Mouse (Mus musculus): ENCODE results near the gene Agpat2. TPM values are rescaled to one million over a fixed set of nuclear protein-coding genes. Genes with fewer than 3 reads are reported as not detected.
A peak's percentile ranks its signal among the peaks of the same experiment; 100 is the strongest.

The Agpat2 gene
- total and polyA plus RNA-seq, 2 experiments from 2014 or later: 5.0 to 6.4 TPM

- no peaks in the 10 kb centered on the region for H3K27me3 ChIP-seq (ENCODE audit: insufficient read depth, low read length)
- 87% methylated on average over 12 of the region's 12 CpGs for WGBS
- no peak for DNase-seq (ENCODE audit: low spot score)
- no peak for ATAC-seq (ENCODE audit: low FRiP score)
- H3K27ac ChIP-seq (ENCODE audit: low read depth, low read length): no peak overlapping the region
- no peak overlapping the region for H3K4me3 ChIP-seq (ENCODE audit: low read depth, low read length)
- no peak overlapping the region for H3K4me2 ChIP-seq (ENCODE audit: low read depth, low read length, poor library complexity, severe bottlenecking)
- H3K9me3 ChIP-seq (ENCODE audit: low read length): no peaks in the 10 kb centered on the region
- no peak overlapping the region for H3K9ac ChIP-seq (replicated peaks; ENCODE audit: low read length, poor library complexity, severe bottlenecking)
- no peaks in the 10 kb centered on the region for H3K4me1 ChIP-seq (ENCODE audit: insufficient read depth, low read length)
- H3K36me3 ChIP-seq (ENCODE audit: insufficient read depth, low read length): no peaks in the 10 kb centered on the region
- no peak for TF ChIP-seq CTCF (IDR thresholded peaks at IDR 0.05)
Measured at GRCm38 (mm10) chr2:26591416-26591815, 12.8 kb downstream of the Agpat2 start.

GRCm38 (mm10) chr2:26590962-26591361 lies 13.3 kb downstream of the Agpat2 start:
- Histone ChIP-seq H3K4me2 (ENCODE audit: low read depth, low read length, poor library complexity, severe bottlenecking) (no peak overlapping the region), H3K27me3 (ENCODE audit: insufficient read depth, low read length) (no peaks in the 10 kb centered on the region), H3K9ac (replicated peaks; ENCODE audit: low read length, poor library complexity, severe bottlenecking) (peak overlapping the region; percentile 19; the same call in 1 of the 2 replicates), H3K9me3 (ENCODE audit: low read length) (no peaks in the 10 kb centered on the region), H3K27ac (ENCODE audit: low read depth, low read length) (no peak overlapping the region), H3K4me1 (ENCODE audit: insufficient read depth, low read length) (no peaks in the 10 kb centered on the region), H3K4me3 (ENCODE audit: low read depth, low read length) (no peak overlapping the region), H3K36me3 (ENCODE audit: insufficient read depth, low read length) (no peaks in the 10 kb centered on the region)
- WGBS: 93% methylated on average over 7 of the region's 7 CpGs
- DNase-seq (ENCODE audit: low spot score): no peak
- no peak for TF ChIP-seq CTCF (IDR thresholded peaks at IDR 0.05)
- ATAC-seq (ENCODE audit: low FRiP score): no peak

- no peak for TF ChIP-seq CTCF (IDR thresholded peaks at IDR 0.05)
- no peaks in the 10 kb centered on the region for H3K36me3 ChIP-seq (ENCODE audit: insufficient read depth, low read length)
- no peak overlapping the region for H3K4me3 ChIP-seq (ENCODE audit: low read depth, low read length)
- H3K27me3 ChIP-seq (ENCODE audit: insufficient read depth, low read length): no peaks in the 10 kb centered on the region
- ATAC-seq (ENCODE audit: low FRiP score): no peak
- no peak for DNase-seq (ENCODE audit: low spot score)
- no peaks in the 10 kb centered on the region for H3K4me1 ChIP-seq (ENCODE audit: insufficient read depth, low read length)
- no peaks in the 10 kb centered on the region for H3K9me3 ChIP-seq (ENCODE audit: low read length)
- H3K4me2 ChIP-seq (ENCODE audit: low read depth, low read length, poor library complexity, severe bottlenecking): no peak overlapping the region
- H3K9ac ChIP-seq (replicated peaks; ENCODE audit: low read length, poor library complexity, severe bottlenecking): no peak overlapping the region
- H3K27ac ChIP-seq (ENCODE audit: low read depth, low read length): no peak overlapping the region
- WGBS: 93% methylated on average over 7 of the region's 7 CpGs
Measured at GRCm38 (mm10) chr2:26590282-26590681, 13.9 kb downstream of the Agpat2 start.

GRCm38 (mm10) chr2:26589284-26589683 lies 14.9 kb downstream of the Agpat2 start:
- Histone ChIP-seq H3K27ac (ENCODE audit: low read depth, low read length) (no peak overlapping the region), H3K4me2 (ENCODE audit: low read depth, low read length, poor library complexity, severe bottlenecking) (no peak overlapping the region), H3K36me3 (ENCODE audit: insufficient read depth, low read length) (no peaks in the 10 kb centered on the region), H3K9me3 (ENCODE audit: low read length) (no peaks in the 10 kb centered on the region), H3K4me3 (ENCODE audit: low read depth, low read length) (no peak overlapping the region), H3K9ac (replicated peaks; ENCODE audit: low read length, poor library complexity, severe bottlenecking) (no peak overlapping the region), H3K27me3 (ENCODE audit: insufficient read depth, low read length) (no peaks in the 10 kb centered on the region), H3K4me1 (ENCODE audit: insufficient read depth, low read length) (no peaks in the 10 kb centered on the region)
- ATAC-seq (ENCODE audit: low FRiP score) (no peak), DNase-seq (ENCODE audit: low spot score) (no peak)
- 87% methylated on average over 10 of the region's 10 CpGs for WGBS
- no peak for TF ChIP-seq CTCF (IDR thresholded peaks at IDR 0.05)

GRCm38 (mm10) chr2:26588573-26588972 lies 15.6 kb downstream of the Agpat2 start:
- TF ChIP-seq CTCF (IDR thresholded peaks at IDR 0.05): no peak
- no peak for DNase-seq (ENCODE audit: low spot score)
- peak overlapping the region; percentile 7; the same call in 1 of the 2 replicates for H3K4me2 ChIP-seq (ENCODE audit: low read depth, low read length, poor library complexity, severe bottlenecking)
- H3K36me3 ChIP-seq (ENCODE audit: insufficient read depth, low read length): no peaks in the 10 kb centered on the region
- no peaks in the 10 kb centered on the region for H3K4me1 ChIP-seq (ENCODE audit: insufficient read depth, low read length)
- no peak overlapping the region for H3K4me3 ChIP-seq (ENCODE audit: low read depth, low read length)
- H3K9me3 ChIP-seq (ENCODE audit: low read length): no peaks in the 10 kb centered on the region
- H3K27ac ChIP-seq (ENCODE audit: low read depth, low read length): no peak overlapping the region
- H3K9ac ChIP-seq (replicated peaks; ENCODE audit: low read length, poor library complexity, severe bottlenecking): 0 out of 2 replicates have a peak overlapping the region, but pooled peaks have one; percentile 19
- H3K27me3 ChIP-seq (ENCODE audit: insufficient read depth, low read length): no peaks in the 10 kb centered on the region
- WGBS: 54% methylated on average over 4 of the region's 4 CpGs
- no peak for ATAC-seq (ENCODE audit: low FRiP score)

GRCm38 (mm10) chr2:26587044-26587405 lies 17.2 kb downstream of the Agpat2 start:
- no peaks in the 10 kb centered on the region for H3K36me3 ChIP-seq (ENCODE audit: insufficient read depth, low read length)
- peak overlapping the region; percentile 7; the same call in 1 of the 2 replicates for H3K27ac ChIP-seq (ENCODE audit: low read depth, low read length)
- no peaks in the 10 kb centered on the region for H3K4me1 ChIP-seq (ENCODE audit: insufficient read depth, low read length)
- peak; percentile 24; the same call in 1 of the 2 replicates for TF ChIP-seq CTCF (IDR thresholded peaks at IDR 0.05)
- H3K4me2 ChIP-seq (ENCODE audit: low read depth, low read length, poor library complexity, severe bottlenecking): peak overlapping the region; percentile 69
- ATAC-seq (ENCODE audit: low FRiP score) (peak; percentile 54), DNase-seq (ENCODE audit: low spot score) (peak; percentile 49)
- no peaks in the 10 kb centered on the region for H3K9me3 ChIP-seq (ENCODE audit: low read length)
- H3K27me3 ChIP-seq (ENCODE audit: insufficient read depth, low read length): no peaks in the 10 kb centered on the region
- 8% methylated on average over 10 of the region's 11 CpGs for WGBS
- H3K4me3 ChIP-seq (ENCODE audit: low read depth, low read length): peak overlapping the region; percentile 53
- peak overlapping the region; percentile 77 for H3K9ac ChIP-seq (replicated peaks; ENCODE audit: low read length, poor library complexity, severe bottlenecking)

Measured in midbrain, postnatal 0 days (tissue).